Mouse (Mus musculus): ENCODE data around the gene Slc33a1. TPM values are rescaled to one million over a fixed set of nuclear protein-coding genes. Genes with fewer than 3 reads are reported as not detected.

The Slc33a1 gene
- total and polyA plus RNA-seq, 3 experiments = 6.0 to 13.4 (median 10.9) TPM

- no peaks in the 10 kb centered on the region for H3K4me1 ChIP-seq (ENCODE audit: control insufficient read depth, insufficient read depth, low read length)
- whole genome bisulfite sequencing = 5% methylated on average over 48 of the region's 48 CpGs
- intact Hi-C loops (cut with DNase I) = loop anchor here (1.0 to 2.0 kb wide), 3 partner anchors 35 to 374 kb away; partner anchors contain the start of genes Gmps and Slc33a1
- H3K9ac ChIP-seq (ENCODE audit: low read depth, low read length) = peak within 1 kb of the TSS; percentile 91
- peak within 1 kb of the TSS; percentile 97 for H3K27ac ChIP-seq
- DNase-seq = peak; percentile 92 to 95
- TF ChIP-seq CTCF (IDR thresholded peaks at IDR 0.05) (no peak), POLR2A (IDR thresholded peaks at IDR 0.05; ENCODE audit: insufficient read depth, low read depth, low read length) (peak; percentile 61)
- H3K27me3 ChIP-seq (ENCODE audit: control insufficient read depth, insufficient read depth, low read length) = no peaks in the 10 kb centered on the region
- H3K79me2 ChIP-seq (replicated peaks; ENCODE audit: control insufficient read depth, insufficient read depth, low read length) = no peaks in the 10 kb centered on the region
- peak within 1 kb of the TSS; percentile 63 for H3K4me3 ChIP-seq
- no peaks in the 10 kb centered on the region for H3K36me3 ChIP-seq (ENCODE audit: control insufficient read depth, insufficient read depth, low read length)
These were observed 35.4 kb downstream of the Slc33a1 start, which contains the start of gene E130311K13Rik for GRCm38 (mm10) chr3:63928878-63929859. Gene E130311K13Rik (minus strand): TSS chr3:63929472.

- no peaks in the 10 kb centered on the region for H3K27me3 ChIP-seq (ENCODE audit: control insufficient read depth, insufficient read depth, low read length)
- H3K9ac ChIP-seq (ENCODE audit: low read depth, low read length) = no peak overlapping the region
- intact Hi-C loops (cut with DNase I) = no loop called here
- TF ChIP-seq EP300 (IDR thresholded peaks at IDR 0.05; ENCODE audit: insufficient read depth, low read depth, low read length) (no peak), CTCF (IDR thresholded peaks at IDR 0.05) (peak; percentile 70)
- H3K4me3 ChIP-seq = no peak overlapping the region
- no peaks in the 10 kb centered on the region for H3K4me1 ChIP-seq (ENCODE audit: control insufficient read depth, insufficient read depth, low read length)
- no peak overlapping the region for H3K27ac ChIP-seq
- 72% methylated on average over 3 of the region's 3 CpGs for WGBS
- peaks cover 2% of the 10 kb centered on the region for H3K36me3 ChIP-seq (ENCODE audit: control insufficient read depth, insufficient read depth, low read length)
- H3K79me2 ChIP-seq (replicated peaks; ENCODE audit: control insufficient read depth, insufficient read depth, low read length) = no peaks in the 10 kb centered on the region
- no peak for DNase-seq
These were observed 44.9 kb downstream of the Slc33a1 start for GRCm38 (mm10) chr3:63919634-63920033.

- WGBS = 69% methylated on average over 4 of the region's 4 CpGs
- H3K27me3 ChIP-seq (ENCODE audit: control insufficient read depth, insufficient read depth, low read length) = peaks cover under 1% of the 10 kb centered on the region; the same call in 1 of the 2 replicates
- H3K4me1 ChIP-seq (ENCODE audit: control insufficient read depth, insufficient read depth, low read length) = no peaks in the 10 kb centered on the region
- no peak overlapping the region for H3K4me3 ChIP-seq
- DNase-seq = no peak
- TF ChIP-seq EP300 (IDR thresholded peaks at IDR 0.05; ENCODE audit: insufficient read depth, low read depth, low read length) (no peak), CTCF (IDR thresholded peaks at IDR 0.05) (no peak), POLR2A (IDR thresholded peaks at IDR 0.05; ENCODE audit: insufficient read depth, low read depth, low read length) (no peak)
- intact Hi-C loops (cut with DNase I) = no loop called here
- H3K79me2 ChIP-seq (replicated peaks; ENCODE audit: control insufficient read depth, insufficient read depth, low read length) = no peaks in the 10 kb centered on the region
- peaks cover 2% of the 10 kb centered on the region for H3K36me3 ChIP-seq (ENCODE audit: control insufficient read depth, insufficient read depth, low read length)
- H3K27ac ChIP-seq = no peak overlapping the region
- no peak overlapping the region for H3K9ac ChIP-seq (ENCODE audit: low read depth, low read length)
These were observed 54.3 kb downstream of the Slc33a1 start for GRCm38 (mm10) chr3:63910301-63910700.

- no peak for TF ChIP-seq EP300 (IDR thresholded peaks at IDR 0.05; ENCODE audit: insufficient read depth, low read depth, low read length)
- TF ChIP-seq CTCF (IDR thresholded peaks at IDR 0.05) = no peak
- peaks cover 3% of the 10 kb centered on the region; the same call in 1 of the 2 replicates for H3K27me3 ChIP-seq (ENCODE audit: control insufficient read depth, insufficient read depth, low read length)
- 3% methylated on average over 18 of the region's 18 CpGs for WGBS
- H3K4me3 ChIP-seq = no peak overlapping the region
- H3K36me3 ChIP-seq (ENCODE audit: control insufficient read depth, insufficient read depth, low read length) = no peaks in the 10 kb centered on the region
- DNase-seq = no peak
- H3K4me1 ChIP-seq (ENCODE audit: control insufficient read depth, insufficient read depth, low read length) = no peaks in the 10 kb centered on the region
- H3K79me2 ChIP-seq (replicated peaks; ENCODE audit: control insufficient read depth, insufficient read depth, low read length) = no peaks in the 10 kb centered on the region
- H3K27ac ChIP-seq = no peak overlapping the region
- intact Hi-C loops (cut with DNase I) = no loop called here
- no peak overlapping the region for H3K9ac ChIP-seq (ENCODE audit: low read depth, low read length)
These were observed 59.3 kb downstream of the Slc33a1 start for GRCm38 (mm10) chr3:63905241-63905640.

- intact Hi-C loops (cut with DNase I) = no loop called here
These were observed 60.4 kb downstream of the Slc33a1 start for GRCm38 (mm10) chr3:63904157-63904556.

GRCm38 (mm10) chr3:63900021-63900571, 64.5 kb downstream of the Slc33a1 start:
- TF ChIP-seq CTCF (IDR thresholded peaks at IDR 0.05) = no peak
- no peak for TF ChIP-seq POLR2A (IDR thresholded peaks at IDR 0.05; ENCODE audit: insufficient read depth, low read depth, low read length)
- no peak for TF ChIP-seq EP300 (IDR thresholded peaks at IDR 0.05; ENCODE audit: insufficient read depth, low read depth, low read length)
- Histone ChIP-seq H3K36me3 (ENCODE audit: control insufficient read depth, insufficient read depth, low read length) (no peaks in the 10 kb centered on the region), H3K4me1 (ENCODE audit: control insufficient read depth, insufficient read depth, low read length) (no peaks in the 10 kb centered on the region), H3K4me3 (peak overlapping the region; percentile 33; the same call in 1 of the 2 replicates), H3K27ac (no peak overlapping the region), H3K79me2 (replicated peaks; ENCODE audit: control insufficient read depth, insufficient read depth, low read length) (no peaks in the 10 kb centered on the region), H3K9ac (ENCODE audit: low read depth, low read length) (no peak overlapping the region), H3K27me3 (ENCODE audit: control insufficient read depth, insufficient read depth, low read length) (no peaks in the 10 kb centered on the region)
- intact Hi-C loops (cut with DNase I) = no loop called here
- WGBS = 11% methylated on average over 12 of the region's 12 CpGs
- no peak for DNase-seq

More at GRCm38 (mm10) chr3:63904157-63904556, 60.4 kb downstream of the Slc33a1 start:
- no peaks in the 10 kb centered on the region for H3K4me1 ChIP-seq (ENCODE audit: control insufficient read depth, insufficient read depth, low read length)
- TF ChIP-seq POLR2A (IDR thresholded peaks at IDR 0.05; ENCODE audit: insufficient read depth, low read depth, low read length) = no peak
- no peak for TF ChIP-seq EP300 (IDR thresholded peaks at IDR 0.05; ENCODE audit: insufficient read depth, low read depth, low read length)
- TF ChIP-seq CTCF (IDR thresholded peaks at IDR 0.05) = no peak
- WGBS = 91% methylated on average over 2 of the region's 2 CpGs
- H3K27me3 ChIP-seq (ENCODE audit: control insufficient read depth, insufficient read depth, low read length) = peaks cover 3% of the 10 kb centered on the region; the same call in 1 of the 2 replicates
- no peak overlapping the region for H3K9ac ChIP-seq (ENCODE audit: low read depth, low read length)
- no peak for DNase-seq
- no peak overlapping the region for H3K4me3 ChIP-seq
- no peaks in the 10 kb centered on the region for H3K79me2 ChIP-seq (replicated peaks; ENCODE audit: control insufficient read depth, insufficient read depth, low read length)
- no peak overlapping the region for H3K27ac ChIP-seq
- H3K36me3 ChIP-seq (ENCODE audit: control insufficient read depth, insufficient read depth, low read length) = no peaks in the 10 kb centered on the region

Data from heart, adult 2 months (tissue).